Mouse (Mus musculus) adipose tissue, adult 10 weeks (tissue): Measurements from ENCODE around the gene Mocs1. TPM values are rescaled to one million over a fixed set of nuclear protein-coding genes. Genes with fewer than 3 reads are reported as not detected.

Experiments
- polyA plus RNA-seq: library from polyadenylated mRNA; stranded (reverse); fragments of 350-450 nt; fragmentation: Illumina TruSeq; extraction: RNeasy Lipid Tissue Mini Kit (QIAGEN cat#74804); gene quantifications from one replicate; pipeline ENCODE4 v1.2.3, GENCODE M21; 2014; ENCODE audit warnings: low read depth, low replicate concordance

Gene Mocs1
- 32.3 TPM for polyA plus RNA-seq

DNA sequence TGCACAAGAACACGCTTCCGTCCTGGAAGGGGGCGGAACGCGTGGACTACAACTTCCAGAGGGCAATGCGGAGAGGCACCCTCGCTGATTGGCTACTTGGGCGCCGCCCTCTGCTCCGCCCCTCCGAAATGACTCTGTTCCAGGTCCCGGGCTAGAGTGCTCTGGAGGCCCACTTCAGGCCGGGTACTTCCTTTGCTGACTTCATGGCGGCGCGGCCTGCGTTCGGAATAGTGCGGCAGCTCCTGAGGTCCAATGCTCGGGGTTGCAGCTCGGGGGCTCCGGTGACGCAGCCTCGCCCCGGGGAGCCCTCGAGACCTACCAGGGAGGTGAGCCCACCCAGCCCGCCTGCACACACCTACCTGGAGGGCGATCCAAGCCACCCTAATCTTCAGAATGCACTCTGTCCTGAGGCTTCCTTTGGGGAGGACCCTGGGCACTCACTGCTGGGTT lies at the start of gene Mocs1:
TSS of gene Mocs1 (plus strand) at position 124 of the 450 bp plus-strand sequence.

Other genes with a start within 250 kb of the Mocs1 start
- 8.8 TPM for gene Daam2, start 136.0 kb downstream of the Mocs1 start, polyA plus RNA-seq
- 1.4 TPM for gene Kif6, start 186.8 kb downstream of the Mocs1 start, polyA plus RNA-seq